Mouse (Mus musculus): Measurements from ENCODE around the gene Sbf1. TPM values are rescaled to one million over a fixed set of nuclear protein-coding genes. Genes with fewer than 3 reads are reported as not detected.

Sbf1 gene
- polyA plus RNA-seq, 1 experiment from 2014 or later, result 49.5 TPM

DNA sequence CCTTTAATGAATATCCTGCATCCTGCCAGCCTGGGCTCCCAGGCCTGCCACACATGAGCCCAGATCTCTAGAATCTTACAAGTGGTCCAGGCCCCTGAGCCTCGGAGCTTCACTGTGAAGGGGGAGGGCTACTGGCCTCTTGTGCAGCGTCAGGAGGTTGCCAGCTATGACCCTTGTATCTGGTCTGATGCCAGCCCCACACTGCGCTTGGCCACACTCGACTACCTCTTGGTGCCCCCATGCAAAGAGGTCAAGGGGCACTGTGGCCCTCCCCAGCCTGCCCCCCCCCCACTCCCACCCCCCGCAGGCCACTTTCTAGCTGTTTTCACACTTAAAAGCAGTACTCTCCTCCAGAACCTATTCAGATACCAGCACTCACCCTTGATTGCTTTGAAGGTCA is 11.3 kb upstream of the Sbf1 start:
- no peak overlapping the region for H3K27ac ChIP-seq (ENCODE audit: low read length)

DNA sequence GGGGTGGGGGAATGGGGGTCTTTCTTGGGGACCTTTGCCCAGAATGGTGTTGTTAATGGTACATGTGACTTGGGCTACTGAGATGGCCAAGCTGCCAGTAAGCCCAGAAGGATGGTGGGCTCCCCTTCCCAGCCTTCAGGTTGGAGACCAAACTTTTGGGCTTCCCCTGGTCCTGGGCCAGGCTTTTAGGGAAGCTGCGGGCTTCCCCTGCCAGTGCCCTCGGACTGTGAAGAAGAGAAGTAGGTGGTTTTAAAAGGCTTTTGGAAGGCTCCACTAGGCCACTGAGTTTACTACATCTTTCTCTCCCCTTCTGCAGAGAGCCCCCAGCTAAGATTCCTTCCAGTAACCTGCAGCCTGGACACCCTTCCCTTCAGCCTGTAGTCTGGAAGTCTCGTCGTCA is 8.5 kb upstream of the Sbf1 start:
- Histone ChIP-seq H3K9me3 (replicated peaks; ENCODE audit: control insufficient read depth, low read length) (no peaks in the 10 kb centered on the region), H3K36me3 (ENCODE audit: control insufficient read depth, insufficient read depth, low read length) (no peaks in the 10 kb centered on the region), H3K27ac (ENCODE audit: low read length) (no peak overlapping the region), H3K27me3 (ENCODE audit: control insufficient read depth, insufficient read depth, low read length) (peaks cover 9% of the 10 kb centered on the region; the same call in 1 of the 2 replicates), H3K4me2 (ENCODE audit: low read depth, low read length) (no peak overlapping the region), H3K4me3 (replicated peaks; ENCODE audit: low read length) (0 out of 2 replicates have a peak overlapping the region, but pooled peaks have one; percentile 36), H3K4me1 (ENCODE audit: control insufficient read depth, insufficient read depth, low read length) (peaks cover 7% of the 10 kb centered on the region; the same call in 1 of the 2 replicates), H3K9ac (ENCODE audit: low read length) (no peak overlapping the region)
- 85% methylated on average over 4 of the region's 4 CpGs for WGBS
- no peak for ATAC-seq (ENCODE audit: insufficient read depth, low FRiP score)

More for the DNA sequence above, 11.3 kb upstream of the Sbf1 start:
- Histone ChIP-seq H3K27me3 (ENCODE audit: control insufficient read depth, insufficient read depth, low read length) (peaks cover 9% of the 10 kb centered on the region; the same call in 1 of the 2 replicates), H3K4me3 (replicated peaks; ENCODE audit: low read length) (no peak overlapping the region), H3K9ac (ENCODE audit: low read length) (no peak overlapping the region), H3K9me3 (replicated peaks; ENCODE audit: control insufficient read depth, low read length) (no peaks in the 10 kb centered on the region), H3K4me2 (ENCODE audit: low read depth, low read length) (no peak overlapping the region), H3K4me1 (ENCODE audit: control insufficient read depth, insufficient read depth, low read length) (peaks cover 7% of the 10 kb centered on the region; the same call in 1 of the 2 replicates), H3K36me3 (ENCODE audit: control insufficient read depth, insufficient read depth, low read length) (no peaks in the 10 kb centered on the region)
- WGBS, result 60% methylated on average over 5 of the region's 5 CpGs
- no peak for ATAC-seq (ENCODE audit: insufficient read depth, low FRiP score)

DNA sequence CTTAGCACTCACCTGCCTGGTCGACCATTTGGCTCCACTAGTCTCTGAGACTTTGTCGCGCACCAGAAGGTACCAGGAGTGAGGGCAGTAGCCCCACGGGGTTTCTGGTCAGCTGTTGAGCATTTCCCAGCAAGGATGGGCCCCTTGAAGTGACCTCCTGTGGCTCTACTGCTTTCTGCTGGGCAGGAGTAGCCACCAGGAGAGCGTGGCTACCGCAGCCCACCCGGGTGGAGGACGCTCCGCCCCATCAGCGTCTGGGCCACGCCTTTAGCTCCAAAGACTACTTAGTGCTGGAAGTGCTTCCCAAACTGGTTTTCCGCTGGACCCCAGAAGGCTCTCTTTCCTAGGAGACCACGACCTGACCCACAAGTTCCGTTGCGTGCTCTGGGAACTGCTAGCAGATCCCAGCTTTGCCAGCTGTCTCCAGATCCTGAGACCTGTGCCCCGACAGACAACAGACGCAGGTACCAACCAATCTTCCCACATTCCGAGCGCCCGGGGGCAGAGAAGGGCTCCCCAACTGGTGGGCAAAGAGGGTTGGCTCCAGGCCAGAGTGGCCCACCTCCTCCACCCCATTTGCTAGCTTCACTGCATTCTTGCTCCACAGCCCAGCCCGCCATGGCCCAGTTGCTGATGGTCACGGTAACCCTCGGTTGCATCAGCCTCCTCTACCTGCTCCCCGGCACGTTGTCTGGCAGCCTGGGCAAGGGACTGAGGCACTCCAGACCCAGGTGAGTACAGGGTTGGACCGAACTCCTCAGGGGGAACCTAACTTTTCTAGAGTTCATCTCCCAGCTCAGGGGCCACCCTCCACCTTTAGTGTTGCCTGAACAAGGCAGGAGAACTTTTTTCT is 7.8 kb upstream of the Sbf1 start, which contains the start of gene Adm2:
TSS of gene Adm2 (plus strand) at position 51 of the 853 bp plus-strand sequence.
- Histone ChIP-seq H3K4me3 (replicated peaks; ENCODE audit: low read length) (peak within 1 kb of the TSS; percentile 36), H3K4me2 (ENCODE audit: low read depth, low read length) (peak within 1 kb of the TSS; percentile 53)
- ATAC-seq (ENCODE audit: insufficient read depth, low FRiP score), result no peak

DNA sequence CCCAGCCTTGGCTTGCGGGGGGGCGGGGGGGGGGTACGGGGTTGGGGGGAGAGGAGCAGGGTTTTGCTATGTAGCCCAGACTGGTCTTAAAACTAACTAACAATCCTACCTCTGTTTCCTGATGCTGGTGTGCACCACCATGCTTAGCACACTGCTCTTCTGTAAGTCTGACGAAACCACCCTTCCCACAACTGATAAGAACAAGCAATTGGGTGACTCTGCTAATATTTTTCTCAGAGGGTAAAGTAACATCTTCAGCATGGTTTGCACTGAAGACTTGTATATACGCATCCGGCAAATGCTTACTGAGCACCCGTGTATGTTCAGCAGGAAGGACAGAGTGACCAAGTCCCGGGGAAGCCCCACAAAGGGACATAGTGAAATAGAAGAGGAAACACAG is 6.2 kb upstream of the Sbf1 start:
- Histone ChIP-seq H3K27ac (ENCODE audit: low read length) (no peak overlapping the region), H3K4me2 (ENCODE audit: low read depth, low read length) (no peak overlapping the region), H3K9ac (ENCODE audit: low read length) (no peak overlapping the region), H3K27me3 (ENCODE audit: control insufficient read depth, insufficient read depth, low read length) (peaks cover 9% of the 10 kb centered on the region; the same call in 1 of the 2 replicates), H3K36me3 (ENCODE audit: control insufficient read depth, insufficient read depth, low read length) (no peaks in the 10 kb centered on the region), H3K4me1 (ENCODE audit: control insufficient read depth, insufficient read depth, low read length) (peaks cover 7% of the 10 kb centered on the region; the same call in 1 of the 2 replicates), H3K4me3 (replicated peaks; ENCODE audit: low read length) (no peak overlapping the region), H3K9me3 (replicated peaks; ENCODE audit: control insufficient read depth, low read length) (no peaks in the 10 kb centered on the region)
- 71% methylated on average over 8 of the region's 8 CpGs for WGBS
- ATAC-seq (ENCODE audit: insufficient read depth, low FRiP score), result no peak

More for the DNA sequence above, 7.8 kb upstream of the Sbf1 start, which contains the start of gene Adm2:
- Histone ChIP-seq H3K4me1 (ENCODE audit: control insufficient read depth, insufficient read depth, low read length) (peaks cover 7% of the 10 kb centered on the region; the same call in 1 of the 2 replicates), H3K27ac (ENCODE audit: low read length) (no peak within 1 kb of the TSS), H3K36me3 (ENCODE audit: control insufficient read depth, insufficient read depth, low read length) (no peaks in the 10 kb centered on the region), H3K9me3 (replicated peaks; ENCODE audit: control insufficient read depth, low read length) (no peaks in the 10 kb centered on the region), H3K27me3 (ENCODE audit: control insufficient read depth, insufficient read depth, low read length) (peaks cover 9% of the 10 kb centered on the region; the same call in 1 of the 2 replicates), H3K9ac (ENCODE audit: low read length) (peak within 1 kb of the TSS; percentile 8)
- WGBS, result 7% methylated on average over 26 of the region's 26 CpGs

DNA sequence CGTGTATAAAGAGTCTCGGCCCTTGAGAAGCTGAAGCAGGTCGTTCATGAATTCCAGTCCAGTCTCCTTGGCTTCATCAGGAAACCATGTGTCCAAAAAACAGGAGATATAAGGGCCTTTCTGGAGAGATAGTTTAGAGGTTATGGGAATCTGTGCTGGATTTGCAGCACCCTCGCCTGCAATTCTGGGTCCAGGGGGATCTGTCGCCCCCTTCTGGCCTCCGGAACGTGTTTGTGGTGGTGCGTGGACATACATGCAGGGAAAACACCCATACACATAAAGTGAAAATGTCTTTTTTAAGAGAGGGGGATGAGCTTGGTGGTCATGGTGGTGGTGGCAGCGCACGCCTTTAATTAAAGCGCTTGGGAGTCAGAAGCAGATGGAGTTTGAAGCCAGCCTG is 1.0 kb upstream of the Sbf1 start:
- H3K36me3 ChIP-seq (ENCODE audit: control insufficient read depth, insufficient read depth, low read length), result no peaks in the 10 kb centered on the region
- H3K9me3 ChIP-seq (replicated peaks; ENCODE audit: control insufficient read depth, low read length), result no peaks in the 10 kb centered on the region
- H3K27ac ChIP-seq (ENCODE audit: low read length), result no peak overlapping the region
- no peak for ATAC-seq (ENCODE audit: insufficient read depth, low FRiP score)
- no peak overlapping the region for H3K4me2 ChIP-seq (ENCODE audit: low read depth, low read length)
- H3K27me3 ChIP-seq (ENCODE audit: control insufficient read depth, insufficient read depth, low read length), result no peaks in the 10 kb centered on the region
- H3K4me1 ChIP-seq (ENCODE audit: control insufficient read depth, insufficient read depth, low read length), result peaks cover 14% of the 10 kb centered on the region
- H3K9ac ChIP-seq (ENCODE audit: low read length), result no peak overlapping the region
- no peak overlapping the region for H3K4me3 ChIP-seq (replicated peaks; ENCODE audit: low read length)
- WGBS, result 68% methylated on average over 11 of the region's 11 CpGs

DNA sequence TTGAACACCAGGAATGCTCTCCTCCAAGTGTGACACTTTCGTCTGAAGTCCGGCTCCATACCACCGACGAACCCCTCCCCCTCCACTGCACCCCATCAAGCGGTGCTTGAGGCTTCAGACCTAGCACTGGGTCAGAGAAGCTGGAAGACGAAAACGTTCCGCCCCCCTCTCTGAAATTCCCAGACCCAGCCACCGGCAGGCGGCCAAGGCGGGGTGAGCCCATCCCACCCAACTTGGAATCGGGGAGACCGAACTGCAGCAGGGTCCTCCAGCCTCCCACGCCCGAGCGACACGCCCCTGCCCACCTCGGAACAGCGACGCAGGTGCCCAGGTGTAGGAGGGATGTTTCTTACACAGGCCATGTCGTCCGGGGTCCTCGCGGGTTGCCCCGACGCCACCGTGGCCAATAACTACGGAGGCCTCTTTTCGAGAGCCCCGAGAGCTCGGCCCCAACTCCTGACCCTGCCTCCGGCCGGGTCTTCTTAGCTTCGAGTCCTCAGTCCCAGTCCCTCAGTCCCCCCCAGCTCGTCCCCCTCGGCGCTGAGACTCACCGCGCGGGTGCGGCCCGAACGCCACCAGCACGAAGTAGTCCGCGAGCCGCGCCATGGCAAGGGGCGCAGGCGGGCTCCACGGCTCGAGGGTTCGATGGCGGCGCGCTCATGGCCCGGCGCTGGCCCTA is 461 bp downstream of the Sbf1 start:
- Histone ChIP-seq H3K9ac (ENCODE audit: low read length) (peak overlapping the region; percentile 96), H3K4me1 (ENCODE audit: control insufficient read depth, insufficient read depth, low read length) (peaks cover 21% of the 10 kb centered on the region), H3K27me3 (ENCODE audit: control insufficient read depth, insufficient read depth, low read length) (no peaks in the 10 kb centered on the region), H3K36me3 (ENCODE audit: control insufficient read depth, insufficient read depth, low read length) (no peaks in the 10 kb centered on the region), H3K4me2 (ENCODE audit: low read depth, low read length) (peak overlapping the region; percentile 64), H3K27ac (ENCODE audit: low read length) (peak overlapping the region; percentile 43; the same call in 1 of the 2 replicates), H3K9me3 (replicated peaks; ENCODE audit: control insufficient read depth, low read length) (no peaks in the 10 kb centered on the region), H3K4me3 (replicated peaks; ENCODE audit: low read length) (peak overlapping the region; percentile 93)
- under 1% methylated on average over 58 of the region's 58 CpGs for WGBS
- peak; percentile 18 for ATAC-seq (ENCODE audit: insufficient read depth, low FRiP score)

DNA sequence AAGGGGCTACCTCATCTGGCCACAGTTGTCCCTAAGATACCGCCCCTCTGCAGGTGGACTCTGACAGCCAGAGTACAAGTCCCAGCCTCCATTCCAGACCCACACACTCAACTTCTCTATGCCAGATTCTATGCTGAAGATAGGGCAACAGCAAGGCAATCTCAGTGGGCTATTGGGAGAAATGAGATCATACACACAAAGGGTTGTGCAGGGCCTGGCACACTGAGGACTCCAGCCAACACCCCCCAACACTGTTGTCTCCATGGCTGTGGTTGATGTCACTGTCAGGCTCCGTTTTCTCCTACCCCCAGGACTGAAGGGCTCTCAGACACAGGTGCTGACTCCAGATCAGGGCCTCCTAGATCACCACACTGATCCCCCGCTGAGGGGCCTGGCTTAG is 1.0 kb downstream of the Sbf1 start:
- ATAC-seq (ENCODE audit: insufficient read depth, low FRiP score), result no peak
- Histone ChIP-seq H3K27ac (ENCODE audit: low read length) (no peak overlapping the region), H3K27me3 (ENCODE audit: control insufficient read depth, insufficient read depth, low read length) (no peaks in the 10 kb centered on the region), H3K9me3 (replicated peaks; ENCODE audit: control insufficient read depth, low read length) (no peaks in the 10 kb centered on the region), H3K4me1 (ENCODE audit: control insufficient read depth, insufficient read depth, low read length) (peaks cover 21% of the 10 kb centered on the region), H3K4me2 (ENCODE audit: low read depth, low read length) (peak overlapping the region; percentile 64), H3K36me3 (ENCODE audit: control insufficient read depth, insufficient read depth, low read length) (no peaks in the 10 kb centered on the region), H3K4me3 (replicated peaks; ENCODE audit: low read length) (peak overlapping the region; percentile 93), H3K9ac (ENCODE audit: low read length) (peak overlapping the region; percentile 96)
- 29% methylated on average over 3 of the region's 3 CpGs for WGBS

DNA sequence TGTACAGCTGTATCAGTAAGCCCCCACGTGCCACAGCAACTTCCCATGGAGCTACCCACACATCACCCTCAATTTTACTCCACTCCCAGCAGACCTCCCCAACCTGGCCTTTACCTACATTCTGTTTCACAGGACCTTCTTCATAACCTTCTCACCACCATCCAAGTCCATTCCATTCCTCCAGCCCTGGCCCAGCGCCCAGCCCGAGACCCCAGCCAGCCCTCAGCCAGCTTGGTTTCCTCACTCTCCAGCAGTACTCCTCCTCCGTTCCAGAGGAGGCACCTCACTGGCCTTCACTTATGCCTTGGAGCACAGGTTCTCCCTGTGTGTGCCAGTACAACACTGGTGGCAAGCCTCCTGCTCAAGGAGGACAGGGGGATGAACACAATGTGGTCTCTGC is 1.8 kb downstream of the Sbf1 start:
- Histone ChIP-seq H3K4me3 (replicated peaks; ENCODE audit: low read length) (0 out of 2 replicates have a peak overlapping the region, but pooled peaks have one; percentile 9), H3K9ac (ENCODE audit: low read length) (peak overlapping the region; percentile 43; the same call in 1 of the 2 replicates), H3K9me3 (replicated peaks; ENCODE audit: control insufficient read depth, low read length) (no peaks in the 10 kb centered on the region), H3K4me2 (ENCODE audit: low read depth, low read length) (peak overlapping the region; percentile 64; the same call in 1 of the 2 replicates), H3K27me3 (ENCODE audit: control insufficient read depth, insufficient read depth, low read length) (no peaks in the 10 kb centered on the region), H3K36me3 (ENCODE audit: control insufficient read depth, insufficient read depth, low read length) (no peaks in the 10 kb centered on the region), H3K27ac (ENCODE audit: low read length) (no peak overlapping the region), H3K4me1 (ENCODE audit: control insufficient read depth, insufficient read depth, low read length) (peaks cover 21% of the 10 kb centered on the region)
- ATAC-seq (ENCODE audit: insufficient read depth, low FRiP score), result no peak
- 57% methylated on average over 4 of the region's 4 CpGs for WGBS
